Mouse (Mus musculus) retina, adult 2 months (tissue): ENCODE results near the gene Cblb.

Experiments used
- DNase-seq: peaks from one replicate; pipeline ENCODE4 v3.0.0-alpha.2; 2012; ENCODE audit warnings: low read depth, low spot score

The Cblb gene

DNA sequence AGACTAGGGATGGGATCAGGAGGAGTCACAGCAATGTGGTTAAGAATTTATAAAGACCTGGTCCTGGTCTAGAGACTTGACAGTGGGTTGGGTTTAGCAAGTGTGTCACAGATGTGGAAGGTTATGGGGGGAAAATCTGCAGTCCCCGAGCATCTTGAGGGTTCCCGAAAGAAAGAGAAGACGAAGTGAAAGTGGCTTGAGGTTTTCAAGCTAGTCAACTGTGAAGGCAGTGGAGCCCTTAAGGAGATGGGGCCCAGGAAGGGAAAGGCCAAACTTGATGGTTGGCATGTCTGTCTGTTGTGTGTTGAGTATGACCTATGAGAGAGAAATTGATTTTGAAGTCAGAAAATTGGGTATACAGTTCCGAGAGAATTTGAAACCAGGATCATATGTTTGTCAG, 7.3 kb downstream of the Cblb start:
- no peak for DNase-seq

DNA sequence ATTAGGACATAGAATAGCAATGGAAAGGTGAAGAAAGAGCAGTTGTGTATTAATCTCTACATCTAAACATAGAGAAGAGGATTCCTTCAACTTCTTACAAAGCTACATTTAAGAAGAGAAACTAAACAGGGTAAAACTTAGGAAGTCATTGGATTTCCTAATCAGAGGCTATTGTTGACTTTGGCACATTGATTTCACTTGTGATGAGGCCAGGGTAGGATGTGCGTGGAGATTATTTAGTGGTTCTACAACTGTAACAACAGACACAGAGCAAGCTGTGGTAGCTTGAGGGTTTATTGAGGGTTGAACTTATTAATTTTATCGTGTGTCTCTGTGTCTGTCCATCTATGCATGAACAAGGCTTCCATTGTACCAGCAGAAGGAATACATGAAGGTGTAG, 7.8 kb downstream of the Cblb start:
- no peak for DNase-seq

DNA sequence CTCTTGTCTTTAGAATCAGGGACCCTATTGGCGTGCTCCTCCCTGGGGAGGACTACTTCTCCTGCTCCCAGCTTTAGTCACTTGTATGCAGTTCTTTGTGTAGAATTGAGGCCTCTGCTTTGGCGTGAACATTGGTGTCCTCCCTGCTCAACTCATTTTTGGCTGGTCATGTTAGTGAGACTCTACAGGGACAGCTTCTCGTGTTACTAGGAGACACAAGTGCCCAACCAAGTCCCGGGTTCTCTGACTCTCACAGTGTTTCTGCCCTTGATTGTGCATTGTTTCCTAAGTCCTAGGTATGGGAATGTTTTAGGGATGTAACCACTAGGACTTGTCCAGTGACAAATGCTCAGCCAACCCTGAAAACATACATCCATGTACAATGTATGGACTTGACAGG, 9.9 kb downstream of the Cblb start:
- no peak for DNase-seq

DNA sequence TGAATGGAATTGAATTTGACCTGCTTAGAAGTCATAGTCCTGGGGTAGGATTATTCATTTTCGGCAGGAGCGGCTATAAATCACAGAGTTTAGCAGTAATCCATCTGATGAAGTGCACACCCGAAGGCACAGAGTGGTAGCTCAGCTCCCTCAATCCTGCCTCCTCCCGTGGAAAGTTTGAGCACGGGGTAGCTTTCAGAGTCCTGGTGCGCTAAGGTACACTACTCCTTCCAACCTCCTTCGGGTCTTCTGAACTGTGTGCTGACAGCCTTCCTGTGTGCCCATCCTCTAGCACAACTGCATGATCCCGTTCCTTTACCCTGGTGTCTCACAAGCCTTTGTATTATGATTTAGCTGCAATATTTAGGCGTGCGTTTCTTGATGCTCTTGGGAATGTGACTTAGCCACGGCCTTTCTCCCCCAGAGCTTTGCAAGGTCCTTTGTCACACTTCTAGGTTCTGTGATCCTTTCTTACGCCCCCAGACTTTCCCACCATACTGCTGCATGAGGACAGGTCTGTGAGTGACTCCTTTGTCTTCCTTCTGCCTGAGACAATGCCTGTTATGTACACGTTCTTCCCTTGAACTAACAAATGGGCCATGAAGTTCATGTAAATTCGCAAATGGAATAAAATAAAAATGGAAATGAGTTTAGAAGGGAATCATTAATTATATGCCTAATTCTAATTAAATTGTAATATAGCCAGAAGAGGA, 11.8 kb downstream of the Cblb start:
- no peak for DNase-seq

DNA sequence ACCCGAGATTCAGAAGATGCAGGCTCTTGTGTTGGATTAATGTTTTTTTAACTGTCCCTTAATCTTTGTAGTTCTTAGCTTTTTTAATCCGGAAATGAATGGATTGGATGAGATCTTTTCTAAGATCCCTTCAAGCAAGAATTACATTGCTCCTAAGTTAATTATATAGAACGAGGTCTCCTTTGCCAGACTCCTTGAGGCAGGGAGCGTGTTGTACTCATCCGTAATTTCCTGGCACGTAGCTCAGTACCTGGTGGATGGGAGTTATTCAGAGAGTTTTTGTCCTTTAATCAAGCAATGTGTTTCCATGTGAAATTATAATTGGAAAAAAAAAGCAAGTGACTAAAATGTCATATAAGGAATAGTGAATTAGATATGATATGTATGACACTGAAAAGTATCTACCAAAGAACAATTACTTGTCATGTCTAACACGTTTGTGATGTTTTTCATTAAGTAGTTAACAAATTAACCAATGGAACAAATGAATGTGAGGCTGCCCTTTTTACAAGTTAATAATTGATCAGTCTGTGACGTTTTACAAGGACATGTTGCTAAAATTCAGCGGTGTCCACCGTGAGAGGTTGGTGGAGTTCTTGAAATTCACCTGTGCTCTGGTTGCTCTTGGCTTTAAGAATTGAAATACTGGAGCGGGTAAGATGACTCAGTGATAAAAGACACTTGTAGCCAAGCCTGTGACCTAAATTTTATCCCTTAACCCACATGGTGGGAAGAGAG, 12.5 kb downstream of the Cblb start:
- no peak for DNase-seq

DNA sequence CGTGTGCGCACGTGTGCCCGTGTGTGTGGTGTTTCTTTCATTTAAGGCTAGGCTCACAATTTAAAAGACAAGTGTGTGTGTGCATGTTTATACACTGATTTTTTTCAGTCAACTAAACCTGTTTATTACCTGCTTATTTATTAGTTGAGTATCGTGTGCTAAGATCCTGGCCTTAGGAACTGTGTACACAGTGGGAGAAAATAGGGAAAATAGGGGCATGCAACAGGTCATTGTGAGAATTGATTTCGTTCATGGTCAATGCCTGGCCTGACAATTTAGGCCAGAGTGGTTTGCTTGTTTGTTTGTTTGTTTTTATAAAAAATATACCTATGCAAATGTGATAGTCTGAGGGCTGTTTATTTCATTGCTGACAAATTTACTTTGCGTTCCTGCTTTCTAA, 13.5 kb downstream of the Cblb start:
- DNase-seq: no peak

- no peak for DNase-seq
Measured at GRCm38 (mm10) chr16:52044985-52045384, 14.0 kb downstream of the Cblb start.

GRCm38 (mm10) chr16:52046464-52046863, 15.4 kb downstream of the Cblb start:
- no peak for DNase-seq

DNA sequence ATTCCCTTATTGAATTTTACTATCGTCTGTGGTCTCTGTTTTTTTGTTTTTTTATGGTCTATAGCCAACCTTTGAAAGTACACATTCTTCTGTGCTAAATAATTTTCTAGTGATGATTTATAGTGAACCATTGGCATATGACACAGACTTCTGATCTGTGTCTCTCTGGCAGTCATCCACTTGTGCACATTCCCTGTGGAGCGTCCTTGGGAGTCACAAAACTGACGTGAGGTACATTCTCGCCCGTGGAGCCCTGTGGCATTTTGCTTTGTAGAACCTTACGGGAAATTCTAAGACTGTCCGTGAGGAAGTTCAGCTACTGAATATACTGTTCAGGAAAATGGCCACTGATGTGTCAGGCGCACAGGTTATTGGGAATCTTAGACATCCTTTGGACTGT, 20.1 kb downstream of the Cblb start:
- no peak for DNase-seq

DNA sequence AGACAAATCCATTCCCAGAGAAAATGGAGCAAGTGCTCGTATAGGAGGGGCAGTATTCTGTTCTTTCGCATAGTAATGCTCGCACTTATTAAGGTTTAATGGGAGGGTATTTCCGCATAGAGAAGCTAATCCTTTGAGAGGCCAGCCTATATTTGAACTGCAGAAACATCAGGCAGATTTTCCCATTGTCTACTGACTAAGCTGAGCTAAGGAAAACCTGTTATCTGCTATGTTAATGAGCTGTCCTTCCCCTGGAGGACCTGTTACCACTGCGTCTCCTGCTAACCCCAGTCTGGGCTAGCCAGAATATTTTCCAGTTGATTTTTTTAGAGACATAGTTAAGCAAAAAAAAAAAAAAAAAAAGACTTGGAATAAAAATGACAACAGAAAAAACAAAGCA, 21.7 kb downstream of the Cblb start:
- DNase-seq: no peak

- no peak for DNase-seq
Measured at GRCm38 (mm10) chr16:52055236-52055635, 24.2 kb downstream of the Cblb start.

GRCm38 (mm10) chr16:52056164-52056563, 25.1 kb downstream of the Cblb start:
- DNase-seq: no peak

DNA sequence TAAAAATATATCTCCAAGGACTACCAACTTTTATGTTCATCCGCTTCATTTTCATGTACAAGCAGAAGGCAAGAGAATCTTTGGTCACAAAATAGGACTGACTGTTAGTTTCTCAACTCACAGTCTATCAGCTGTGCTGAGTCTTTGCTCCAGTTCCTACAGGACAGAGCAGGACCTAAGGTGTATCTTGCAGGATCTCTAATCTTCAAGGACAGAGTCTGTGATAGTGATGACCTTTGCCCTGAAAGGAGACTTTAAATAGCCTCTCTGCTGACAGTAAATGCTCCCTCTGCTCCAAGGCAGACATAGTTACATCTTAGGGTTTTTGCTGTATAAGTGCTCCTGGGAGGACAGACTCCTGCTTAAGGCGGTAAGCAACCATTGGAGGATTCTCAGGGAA, 26.3 kb downstream of the Cblb start:
- no peak for DNase-seq

GRCm38 (mm10) chr16:52059535-52059934, 28.5 kb downstream of the Cblb start:
- no peak for DNase-seq

DNA sequence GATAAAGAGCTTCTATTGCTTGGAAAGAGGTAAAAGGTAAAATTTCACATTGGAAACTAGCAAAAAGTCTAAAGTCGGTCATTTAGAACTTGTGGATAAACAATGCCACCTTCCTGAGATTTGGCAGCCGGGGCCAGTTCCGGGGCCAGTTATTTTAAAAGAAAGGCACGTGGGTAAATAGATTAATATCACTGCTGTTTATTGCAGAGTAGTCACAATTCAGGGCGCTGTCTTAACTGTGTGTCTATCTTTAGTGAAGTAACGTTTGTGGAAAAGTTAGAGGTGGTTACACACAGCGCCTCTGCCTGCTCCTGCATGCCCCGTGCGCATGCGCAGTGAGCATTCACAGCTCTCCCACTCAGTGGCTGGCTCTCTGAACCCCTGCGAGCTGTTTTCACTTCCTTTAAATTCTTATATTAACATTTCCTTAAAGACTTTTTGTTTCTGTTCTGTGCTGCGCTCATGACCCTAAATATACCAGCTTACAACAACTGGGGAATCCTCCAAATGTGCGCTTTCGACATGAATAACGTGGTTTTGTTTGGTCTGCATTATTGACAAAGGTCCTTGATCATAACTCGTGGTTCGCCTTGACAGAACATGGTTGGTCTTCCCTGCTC, 29.2 kb downstream of the Cblb start:
- no peak for DNase-seq

- no peak for DNase-seq
Measured at GRCm38 (mm10) chr16:52061015-52061481, 30.0 kb downstream of the Cblb start.

DNA sequence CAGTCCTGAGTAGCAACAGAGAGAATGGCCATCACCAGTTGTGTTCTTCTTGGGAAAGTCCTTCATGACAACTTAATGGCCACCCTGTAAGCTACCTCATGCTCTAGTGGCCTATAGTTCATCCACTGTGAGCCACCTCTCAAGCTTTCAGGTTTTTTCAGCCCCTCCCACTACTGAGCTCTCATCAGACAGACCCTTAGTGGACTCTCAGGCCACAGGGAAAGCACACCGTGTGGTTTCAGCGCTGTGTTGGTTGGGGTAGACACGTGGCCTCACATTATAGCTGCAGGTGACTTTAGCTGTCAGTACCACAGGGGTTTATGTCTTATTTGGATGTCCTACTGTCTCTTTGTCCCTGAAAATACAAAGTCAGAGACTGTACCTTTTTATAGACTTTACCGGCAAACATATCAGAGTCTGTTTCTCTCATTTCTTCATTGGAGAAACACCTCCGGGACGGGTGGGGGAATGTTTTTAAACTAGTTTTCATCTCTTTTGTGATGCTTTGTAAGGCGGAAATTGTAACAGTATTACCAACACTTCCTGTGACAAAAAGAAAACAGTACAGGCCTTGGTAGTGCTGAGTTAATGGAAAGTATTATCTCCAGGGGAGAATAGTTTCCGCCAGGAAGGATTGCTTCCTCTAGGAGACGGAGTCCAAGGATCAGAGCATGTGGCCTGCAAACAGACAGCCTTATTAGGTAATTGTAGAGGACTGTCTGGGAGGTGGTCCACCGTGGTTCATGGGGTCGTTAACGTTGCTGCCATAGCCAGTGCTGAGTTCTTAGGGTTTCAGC, 33.5 kb downstream of the Cblb start:
- no peak for DNase-seq

GRCm38 (mm10) chr16:52067632-52068516, 36.8 kb downstream of the Cblb start:
- DNase-seq: no peak

GRCm38 (mm10) chr16:52068517-52068874, 37.5 kb downstream of the Cblb start:
- DNase-seq: no peak

GRCm38 (mm10) chr16:52069648-52070047, 38.6 kb downstream of the Cblb start:
- DNase-seq: no peak

GRCm38 (mm10) chr16:52070128-52070527, 39.1 kb downstream of the Cblb start:
- no peak for DNase-seq
